Mouse (Mus musculus) E14TG2a.4 (cell line): Measurements from ENCODE around the gene Dis3l2.

Source experiments
- CTCF ChIP-seq: conservative IDR thresholded peaks from 2 replicates; pipeline ENCODE4 v1.5.1; 2014; ENCODE audit warnings: low read length
- POU5F1 ChIP-seq: IDR thresholded peaks from 2 replicates; pipeline ENCODE4 v1.6.1; 2014; ENCODE audit warnings: low read length, borderline replicate concordance

GRCm38 (mm10) chr1:87001365-87001764 lies 297.8 kb downstream of the Dis3l2 start:
- TF ChIP-seq CTCF (no peak), POU5F1 (no peak)
